Mouse (Mus musculus) lung, postnatal 0 days (tissue): ENCODE measurements around the gene Stmn1.

Experiments used
- CTCF ChIP-seq: IDR thresholded peaks from 2 replicates; pipeline ENCODE4 v1.5.1; 2016; ENCODE audit warnings: antibody characterized with exemption, mild to moderate bottlenecking
- EP300 ChIP-seq: IDR thresholded peaks from 2 replicates; pipeline ENCODE4 v1.6.1; 2016; ENCODE audit warnings: antibody characterized with exemption, mild to moderate bottlenecking, control low read depth

DNA sequence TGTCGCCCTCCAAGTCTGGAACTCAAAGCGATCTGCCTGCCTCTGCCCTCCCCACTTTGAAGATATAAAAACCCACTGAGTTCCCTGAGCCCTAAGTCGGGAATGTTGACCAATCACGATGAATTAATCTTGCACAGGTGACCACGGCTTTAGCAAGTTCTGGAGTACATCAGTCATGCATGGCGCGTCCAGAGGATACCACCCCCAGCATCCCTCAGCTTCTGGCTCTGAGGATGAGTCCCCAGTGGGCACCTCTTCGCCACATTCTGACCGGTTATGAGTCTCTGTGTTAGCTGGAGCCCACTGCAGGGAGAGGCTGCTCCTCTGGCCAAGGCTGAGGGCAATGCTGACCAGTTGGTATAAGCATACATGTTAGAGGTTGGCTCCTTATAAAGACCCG lies 16.1 kb downstream of the Stmn1 start:
- TF ChIP-seq CTCF = no peak
- TF ChIP-seq EP300 = no peak
